In genomic region chr3:116943422-116943821, GRCm38 (mm10) we compare ENCODE assay signal across 21 mouse cellular contexts. TPM values are rescaled to one million over a fixed set of nuclear protein-coding genes. Genes with fewer than 3 reads are reported as not detected.
DNase-seq lines count a peak whose midpoint lies in the region; ATAC-seq and TF ChIP-seq lines count a peak whose summit lies in the region.
"Had no signal": no experiment of that assay in that cellular context is flagged by ENCODE, and none has a peak within 500 bp of the region (broad histone marks: within the 10 kb centered on the region; RNA-seq: fewer than 3 reads in every experiment).

No protein-coding gene starts in this region.

- peak; percentile 20 to 73 for DNase-seq in layer of hippocampus, adult 18-20 months (ENCODE audit: low spot score in 2 of 2)
- DNase-seq in layer of hippocampus, postnatal 25 days (ENCODE audit: extremely low spot score in 1 of 2, low spot score in 1 of 2) = no peak
- DNase-seq in right cerebral cortex, postnatal 25 days = peak; percentile 17
- no peak for DNase-seq in right cerebral cortex, postnatal 14 days
- DNase-seq in heart, postnatal 0 days (ENCODE audit: low spot score) = peak; percentile 78
- no peak for DNase-seq in kidney, adult 9 months
- DNase-seq in adrenal gland, postnatal 36 days = no peak
- DNase-seq: gastrocnemius, postnatal 36 days; liver, embryonic 13.5 days had no signal

- H3K36me3 ChIP-seq in heart, postnatal 0 days (replicated peaks; ENCODE audit: control insufficient read depth, insufficient read depth, low read length) = peaks cover 21% of the 10 kb centered on the region
- H3K36me3 ChIP-seq: embryonic facial prominence, embryonic 15.5 days; kidney, embryonic 15.5 days; liver, embryonic 13.5 days; neural tube, embryonic 15.5 days had no signal

- 20% methylated on average over 4 of the region's 4 CpGs for WGBS in heart, postnatal 0 days

- H3K9ac ChIP-seq in heart, postnatal 0 days (replicated peaks; ENCODE audit: low read depth, low read length) = no peak overlapping the region
- H3K9ac ChIP-seq: embryonic facial prominence, embryonic 15.5 days; forebrain, embryonic 13.5 days; kidney, embryonic 15.5 days; liver, embryonic 13.5 days; neural tube, embryonic 15.5 days had no signal

- H3K4me1 ChIP-seq in heart, postnatal 0 days (ENCODE audit: control insufficient read depth, insufficient read depth) = peaks cover 16% of the 10 kb centered on the region
- H3K4me1 ChIP-seq: embryonic facial prominence, embryonic 15.5 days; forebrain, embryonic 13.5 days; kidney, embryonic 15.5 days; liver, embryonic 13.5 days; neural tube, embryonic 15.5 days had no signal

- H3K4me3 ChIP-seq in heart, postnatal 0 days (ENCODE audit: low read depth, low read length) = no peak overlapping the region
- H3K4me3 ChIP-seq: embryonic facial prominence, embryonic 15.5 days; forebrain, embryonic 13.5 days; kidney, embryonic 15.5 days; liver, embryonic 13.5 days; neural tube, embryonic 15.5 days had no signal

- peak overlapping the region; percentile 80 for H3K27ac ChIP-seq in heart, postnatal 0 days (ENCODE audit: low read depth)
- H3K27ac ChIP-seq: embryonic facial prominence, embryonic 15.5 days; forebrain, embryonic 13.5 days; kidney, embryonic 15.5 days; liver, embryonic 13.5 days; neural tube, embryonic 15.5 days had no signal

- peak; percentile 55; the same call in 1 of the 2 replicates for TF ChIP-seq EP300 in heart, postnatal 0 days (IDR thresholded peaks at IDR 0.05; ENCODE audit: low read depth)

- ATAC-seq in heart, postnatal 0 days (ENCODE audit: insufficient read depth, low read depth) = peak; percentile 92
- ATAC-seq: forebrain, embryonic 13.5 days; Patski had no signal

- H3K4me2 ChIP-seq in heart, postnatal 0 days (ENCODE audit: low read depth, low read length) = no peak overlapping the region
- H3K4me2 ChIP-seq: embryonic facial prominence, embryonic 15.5 days; forebrain, embryonic 13.5 days; kidney, embryonic 15.5 days; liver, embryonic 13.5 days; neural tube, embryonic 15.5 days had no signal

- 0 out of 2 replicates have a peak, but pooled peaks cover 1% of the 10 kb centered on the region for H3K9me3 ChIP-seq in heart, postnatal 0 days (replicated peaks; ENCODE audit: control insufficient read depth, low read length)
- H3K9me3 ChIP-seq: embryonic facial prominence, embryonic 15.5 days; forebrain, embryonic 13.5 days; kidney, embryonic 15.5 days; liver, embryonic 13.5 days; neural tube, embryonic 15.5 days had no signal

- H3K27me3 ChIP-seq in heart, postnatal 0 days (ENCODE audit: control insufficient read depth, insufficient read depth, low read length) = no peaks in the 10 kb centered on the region
- H3K27me3 ChIP-seq: CH12.LX; embryonic facial prominence, embryonic 15.5 days; forebrain, embryonic 13.5 days; kidney, embryonic 15.5 days; liver, embryonic 13.5 days; neural tube, embryonic 15.5 days; Patski had no signal

- TF ChIP-seq CTCF in heart, postnatal 0 days (IDR thresholded peaks at IDR 0.05; ENCODE audit: low read depth) = no peak

RNA-seq across cellular contexts. Expression of gene 4930455H04Rik, which starts 24.6 kb away (rescaled TPM):
- not detected for total RNA-seq in layer of hippocampus, adult 18-20 months (2021)
- total RNA-seq in layer of hippocampus, postnatal 25 days (2021) = not detected
- total RNA-seq in heart, postnatal 0 days (2014; rRNA removed; ENCODE audit: low replicate concordance) = not detected in 2 replicates
- polyA plus RNA-seq in heart, postnatal 0 days (2015; fragmentation: Nextera tagmentation; extraction: Ambion mirVana) = 0.11 TPM in 1 of 2 replicates, not detected in the other
- total RNA-seq in adrenal gland, postnatal 36 days (2021) = under 1 TPM in 1 of 2 experiments, not detected in 1; 0.20 TPM
- total RNA-seq: adrenal gland, adult 2 months; CH12.LX; left cerebral cortex, postnatal 10 days; megakaryocyte, adult 5-6 weeks; monocyte, adult 5-6 weeks had no signal
- polyA plus RNA-seq: adrenal gland, adult 2 months; cortical plate, adult 2 months; embryonic facial prominence, embryonic 15.5 days; forebrain, embryonic 13.5 days; kidney, embryonic 15.5 days; liver, embryonic 13.5 days; neural tube, embryonic 15.5 days; Patski; stomach, embryonic 16.5 days had no signal

RNA-seq across cellular contexts. Expression of gene Palmd, which starts 25.4 kb away (rescaled TPM):
- 10 to 100 TPM; 25.8 to 26.0 TPM for total RNA-seq in layer of hippocampus, adult 18-20 months (2021)
- 10 to 100 TPM; 27.6 to 32.8 TPM for total RNA-seq in layer of hippocampus, postnatal 25 days (2021)
- 7.9 and 10.9 TPM in 2 replicates for total RNA-seq in heart, postnatal 0 days (2014; rRNA removed; ENCODE audit: low replicate concordance)
- 23.2 and 29.7 TPM in 2 replicates for polyA plus RNA-seq in heart, postnatal 0 days (2015; fragmentation: Nextera tagmentation; extraction: Ambion mirVana)
- 10 to 100 TPM; 42.0 to 47.2 TPM for total RNA-seq in adrenal gland, postnatal 36 days (2021)
- total RNA-seq: CH12.LX; megakaryocyte, adult 5-6 weeks; monocyte, adult 5-6 weeks had no signal

Comparison
In these comparisons a context has a peak if more than half of its experiments do, and no peak if none do; other contexts are left out.
1. DNase-seq: peak in layer of hippocampus, adult 18-20 months (2 of 2), right cerebral cortex, postnatal 25 days (single experiment) and heart, postnatal 0 days (single experiment); none in layer of hippocampus, postnatal 25 days (0 of 2), right cerebral cortex, postnatal 14 days (single experiment), kidney, adult 9 months (single experiment) and adrenal gland, postnatal 36 days (0 of 2).